8 mouse cellular contexts compared by ENCODE assay signal in the genomic region with DNA sequence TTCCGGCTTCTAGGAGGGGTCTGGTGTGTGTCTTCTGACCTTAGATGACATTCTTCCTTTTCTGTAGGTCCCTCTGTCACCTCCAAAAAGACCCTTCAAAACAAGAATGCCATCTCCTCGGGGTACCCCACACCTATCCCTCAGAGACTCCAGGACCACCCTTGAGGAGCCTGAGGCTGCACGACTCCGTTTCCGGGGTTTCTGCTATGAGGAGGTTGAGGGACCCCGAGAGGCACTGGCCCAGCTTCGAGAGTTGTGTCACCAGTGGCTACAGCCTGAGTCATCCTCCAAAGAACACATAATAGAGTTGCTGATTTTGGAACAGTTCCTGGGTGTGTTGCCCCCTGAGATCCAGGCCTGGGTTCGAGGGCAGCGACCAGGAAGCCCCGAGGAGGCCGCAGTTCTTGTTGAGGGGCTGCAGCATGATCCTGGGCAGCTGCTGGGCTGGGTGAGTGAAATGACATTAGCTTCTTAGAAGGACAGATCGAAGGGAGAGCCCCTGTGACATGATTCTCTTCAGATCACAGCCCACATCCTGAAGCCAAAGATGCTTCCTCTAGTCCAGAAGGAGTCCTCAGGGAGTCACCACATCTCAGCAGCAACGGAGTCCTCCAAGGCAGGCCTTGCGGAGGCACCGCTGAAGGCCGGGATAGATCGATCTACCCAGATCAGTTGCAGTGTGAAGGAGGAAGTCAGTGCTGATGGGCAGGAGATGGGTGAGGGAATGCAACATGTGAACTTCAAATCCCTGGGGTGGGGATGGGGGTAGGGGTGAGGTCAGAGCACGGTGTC. TPM values are rescaled to one million over a fixed set of nuclear protein-coding genes. Genes with fewer than 3 reads are reported as not detected.
DNase-seq lines count a peak whose midpoint lies in the region; ATAC-seq and TF ChIP-seq lines count a peak whose summit lies in the region.

No protein-coding gene starts in this region.

- H3K4me2 ChIP-seq in lung, embryonic 16.5 days (ENCODE audit: low read depth, low read length): peak overlapping the region; percentile 82
- H3K4me2 ChIP-seq in forebrain, embryonic 12.5 days: peak overlapping the region; percentile 66
- peak overlapping the region; percentile 70 for H3K4me2 ChIP-seq in intestine, postnatal 0 days (replicated peaks; ENCODE audit: low read depth)
- peak overlapping the region; percentile 85 for H3K4me2 ChIP-seq in neural tube, embryonic 15.5 days

- H3K36me3 ChIP-seq in lung, embryonic 16.5 days (ENCODE audit: control insufficient read depth, insufficient read depth, low read length): no peaks in the 10 kb centered on the region
- H3K36me3 ChIP-seq in forebrain, embryonic 12.5 days (replicated peaks): 0 out of 2 replicates have a peak, but pooled peaks cover 5% of the 10 kb centered on the region
- no peaks in the 10 kb centered on the region for H3K36me3 ChIP-seq in intestine, postnatal 0 days (ENCODE audit: control insufficient read depth, insufficient read depth)
- peaks cover 10% of the 10 kb centered on the region for H3K36me3 ChIP-seq in neural tube, embryonic 15.5 days

- H3K9me3 ChIP-seq in lung, embryonic 16.5 days (ENCODE audit: control insufficient read depth, low read length): no peaks in the 10 kb centered on the region
- no peaks in the 10 kb centered on the region for H3K9me3 ChIP-seq in forebrain, embryonic 12.5 days
- H3K9me3 ChIP-seq in intestine, postnatal 0 days (ENCODE audit: control insufficient read depth): no peaks in the 10 kb centered on the region
- H3K9me3 ChIP-seq in neural tube, embryonic 15.5 days (replicated peaks): no peaks in the 10 kb centered on the region

- no peak overlapping the region for H3K27ac ChIP-seq in lung, embryonic 16.5 days (ENCODE audit: low read length)
- H3K27ac ChIP-seq in forebrain, embryonic 12.5 days: no peak overlapping the region
- peak overlapping the region; percentile 65 for H3K27ac ChIP-seq in intestine, postnatal 0 days (ENCODE audit: low read depth, low read length)
- H3K27ac ChIP-seq in neural tube, embryonic 15.5 days (replicated peaks): peak overlapping the region; percentile 95; the same call in 1 of the 2 replicates

- intact Hi-C loops in gastrocnemius, postnatal 14 days (cut with DNase I; ENCODE audit: low total_unique reads): loop anchor here (10.0 kb wide), 1 partner anchor 54 kb away; a partner anchor contains a TSS
- intact Hi-C loops in left cerebral cortex, postnatal 25 days (cut with DNase I): loop anchor here (2.0 to 5.0 kb wide), 3 partner anchors 14 to 58 kb away; a partner anchor contains a TSS

- H3K27me3 ChIP-seq in lung, embryonic 16.5 days (ENCODE audit: control insufficient read depth, insufficient read depth, low read depth, low read length): no peaks in the 10 kb centered on the region
- H3K27me3 ChIP-seq in forebrain, embryonic 12.5 days: no peaks in the 10 kb centered on the region
- H3K27me3 ChIP-seq in intestine, postnatal 0 days (replicated peaks; ENCODE audit: control insufficient read depth, insufficient read depth, low read length): no peaks in the 10 kb centered on the region
- H3K27me3 ChIP-seq in neural tube, embryonic 15.5 days (replicated peaks): no peaks in the 10 kb centered on the region

- no peak for ATAC-seq in lung, embryonic 16.5 days (ENCODE audit: low read depth)
- ATAC-seq in forebrain, embryonic 12.5 days (ENCODE audit: low FRiP score): no peak
- ATAC-seq in intestine, postnatal 0 days: no peak
- no peak for ATAC-seq in neural tube, embryonic 15.5 days (ENCODE audit: low FRiP score)

- TF ChIP-seq CTCF in intestine, postnatal 0 days (IDR thresholded peaks at IDR 0.05; ENCODE audit: low read depth): no peak

- peak overlapping the region; percentile 76 for H3K9ac ChIP-seq in lung, embryonic 16.5 days (ENCODE audit: low read length)
- H3K9ac ChIP-seq in forebrain, embryonic 12.5 days: peak overlapping the region; percentile 65; the same call in 1 of the 2 replicates
- 0 out of 2 replicates have a peak overlapping the region, but pooled peaks have one; percentile 26 for H3K9ac ChIP-seq in intestine, postnatal 0 days (ENCODE audit: low read depth, low read length)
- H3K9ac ChIP-seq in neural tube, embryonic 15.5 days (replicated peaks): peak overlapping the region; percentile 60; the same call in 1 of the 2 replicates

- H3K4me1 ChIP-seq in lung, embryonic 16.5 days (replicated peaks; ENCODE audit: control insufficient read depth, insufficient read depth, low read length): peaks cover 10% of the 10 kb centered on the region
- peaks cover 16% of the 10 kb centered on the region for H3K4me1 ChIP-seq in forebrain, embryonic 12.5 days
- peaks cover 17% of the 10 kb centered on the region; the same call in 1 of the 2 replicates for H3K4me1 ChIP-seq in intestine, postnatal 0 days (replicated peaks; ENCODE audit: control insufficient read depth, insufficient read depth, low read length)
- peaks cover 21% of the 10 kb centered on the region for H3K4me1 ChIP-seq in neural tube, embryonic 15.5 days

- H3K4me3 ChIP-seq in lung, embryonic 16.5 days (ENCODE audit: low read length): no peak overlapping the region; the same call in 1 of the 2 replicates
- H3K4me3 ChIP-seq in forebrain, embryonic 12.5 days (replicated peaks): peak overlapping the region; percentile 63
- H3K4me3 ChIP-seq in intestine, postnatal 0 days (ENCODE audit: low read depth, low read length): no peak overlapping the region
- H3K4me3 ChIP-seq in neural tube, embryonic 15.5 days (replicated peaks): peak overlapping the region; percentile 54

- WGBS in lung, embryonic 16.5 days: 79% methylated on average over 18 of the region's 18 CpGs
- WGBS in forebrain, embryonic 12.5 days: 92% methylated on average over 18 of the region's 18 CpGs
- WGBS in intestine, postnatal 0 days: 80% methylated on average over 18 of the region's 18 CpGs
- WGBS in neural tube, embryonic 15.5 days: 82% methylated on average over 18 of the region's 18 CpGs

- no peak for DNase-seq in lung, adult 18-20 months
- DNase-seq in gastrocnemius, postnatal 14 days: no peak
- no peak for DNase-seq in left cerebral cortex, postnatal 25 days (ENCODE audit: low spot score in 2 of 2)
- no peak for DNase-seq in left cerebral cortex, adult 18-20 months (ENCODE audit: low spot score in 2 of 2)

RNA-seq across cellular contexts. Expression of a gene that starts 1.5 kb away (rescaled TPM):
- polyA plus RNA-seq in lung, embryonic 16.5 days (2015; fragmentation: Nextera tagmentation; extraction: Ambion mirVana): 10.4 and 12.0 TPM in 2 replicates
- polyA plus RNA-seq in forebrain, embryonic 12.5 days (2016; fragmentation: Nextera tagmentation; extraction: Ambion mirVana): 15.3 and 15.7 TPM in 2 replicates
- 2.5 and 2.6 TPM in 2 replicates for polyA plus RNA-seq in intestine, postnatal 0 days (2015; fragmentation: Nextera tagmentation; extraction: Ambion mirVana)
- polyA plus RNA-seq in neural tube, embryonic 15.5 days (2015; fragmentation: Nextera tagmentation; extraction: Ambion mirVana): 9.1 and 10.3 TPM in 2 replicates
- 1 to 10 TPM; 2.7 to 2.9 TPM for total RNA-seq in gastrocnemius, postnatal 14 days (2021)
- total RNA-seq in left cerebral cortex, postnatal 25 days (2021): 1 to 10 TPM; 7.6 to 9.0 TPM
- total RNA-seq in left cerebral cortex, adult 18-20 months (2021): 1 to 10 TPM; 7.9 to 8.1 TPM

RNA-seq across cellular contexts. Expression of a gene that starts 13.5 kb away (rescaled TPM):
- 9.7 and 10.6 TPM in 2 replicates for polyA plus RNA-seq in lung, embryonic 16.5 days (2015; fragmentation: Nextera tagmentation; extraction: Ambion mirVana)
- polyA plus RNA-seq in forebrain, embryonic 12.5 days (2016; fragmentation: Nextera tagmentation; extraction: Ambion mirVana): 11.3 and 12.4 TPM in 2 replicates
- polyA plus RNA-seq in intestine, postnatal 0 days (2015; fragmentation: Nextera tagmentation; extraction: Ambion mirVana): 4.0 and 4.1 TPM in 2 replicates
- 13.1 and 13.3 TPM in 2 replicates for polyA plus RNA-seq in neural tube, embryonic 15.5 days (2015; fragmentation: Nextera tagmentation; extraction: Ambion mirVana)
- total RNA-seq in gastrocnemius, postnatal 14 days (2021): 1 to 10 TPM; 2.2 to 3.7 TPM
- 10 to 100 TPM; 10.3 to 11.9 TPM for total RNA-seq in left cerebral cortex, postnatal 25 days (2021)
- total RNA-seq in left cerebral cortex, adult 18-20 months (2021): 1 to 10 TPM; 9.4 to 9.6 TPM

RNA-seq across cellular contexts. Expression of a gene that starts 18.9 kb away (rescaled TPM):
- polyA plus RNA-seq in lung, embryonic 16.5 days (2015; fragmentation: Nextera tagmentation; extraction: Ambion mirVana): 0.57 TPM in 1 of 2 replicates, not detected in the other
- 0.14 and 0.18 TPM in 2 replicates for polyA plus RNA-seq in forebrain, embryonic 12.5 days (2016; fragmentation: Nextera tagmentation; extraction: Ambion mirVana)
- 0.18 and 0.22 TPM in 2 replicates for polyA plus RNA-seq in intestine, postnatal 0 days (2015; fragmentation: Nextera tagmentation; extraction: Ambion mirVana)
- polyA plus RNA-seq in neural tube, embryonic 15.5 days (2015; fragmentation: Nextera tagmentation; extraction: Ambion mirVana): 0.49 and 0.68 TPM in 2 replicates
- total RNA-seq in gastrocnemius, postnatal 14 days (2021): not detected
- not detected for total RNA-seq in left cerebral cortex, postnatal 25 days (2021)
- total RNA-seq in left cerebral cortex, adult 18-20 months (2021): under 1 TPM in 1 of 2 experiments, not detected in 1; 0.28 TPM

RNA-seq across cellular contexts. Expression of a gene that starts 19.8 kb away (rescaled TPM):
- polyA plus RNA-seq in lung, embryonic 16.5 days (2015; fragmentation: Nextera tagmentation; extraction: Ambion mirVana): 190 and 195 TPM in 2 replicates
- polyA plus RNA-seq in forebrain, embryonic 12.5 days (2016; fragmentation: Nextera tagmentation; extraction: Ambion mirVana): 370 and 396 TPM in 2 replicates
- polyA plus RNA-seq in intestine, postnatal 0 days (2015; fragmentation: Nextera tagmentation; extraction: Ambion mirVana): 82.8 and 85.3 TPM in 2 replicates
- 202 and 224 TPM in 2 replicates for polyA plus RNA-seq in neural tube, embryonic 15.5 days (2015; fragmentation: Nextera tagmentation; extraction: Ambion mirVana)
- total RNA-seq in gastrocnemius, postnatal 14 days (2021): 10 to 100 TPM; 67.0 to 85.9 TPM
- 100 to 1,000 TPM; 210 to 221 TPM for total RNA-seq in left cerebral cortex, postnatal 25 days (2021)
- 100 to 1,000 TPM; 206 to 207 TPM for total RNA-seq in left cerebral cortex, adult 18-20 months (2021)

RNA-seq across cellular contexts. Expression of a gene that starts 30.7 kb away (rescaled TPM):
- 28.1 and 28.2 TPM in 2 replicates for polyA plus RNA-seq in lung, embryonic 16.5 days (2015; fragmentation: Nextera tagmentation; extraction: Ambion mirVana)
- 34.9 and 35.9 TPM in 2 replicates for polyA plus RNA-seq in forebrain, embryonic 12.5 days (2016; fragmentation: Nextera tagmentation; extraction: Ambion mirVana)
- polyA plus RNA-seq in intestine, postnatal 0 days (2015; fragmentation: Nextera tagmentation; extraction: Ambion mirVana): 11.2 and 11.6 TPM in 2 replicates
- 37.6 and 38.7 TPM in 2 replicates for polyA plus RNA-seq in neural tube, embryonic 15.5 days (2015; fragmentation: Nextera tagmentation; extraction: Ambion mirVana)
- 1 to 10 TPM; 4.7 to 5.1 TPM for total RNA-seq in gastrocnemius, postnatal 14 days (2021)
- total RNA-seq in left cerebral cortex, postnatal 25 days (2021): 10 to 100 TPM; 34.4 to 37.1 TPM
- total RNA-seq in left cerebral cortex, adult 18-20 months (2021): 10 to 100 TPM; 35.3 to 38.3 TPM

Comparison
In these comparisons a context has a peak if more than half of its experiments do, and no peak if none do; other contexts are left out.
1. H3K27ac ChIP-seq: peak in intestine, postnatal 0 days (single experiment) and neural tube, embryonic 15.5 days (single experiment); none in lung, embryonic 16.5 days (single experiment) and forebrain, embryonic 12.5 days (single experiment).
2. H3K4me3 ChIP-seq: peak in forebrain, embryonic 12.5 days (single experiment) and neural tube, embryonic 15.5 days (single experiment); none in lung, embryonic 16.5 days (single experiment) and intestine, postnatal 0 days (single experiment).
3. H3K9ac ChIP-seq: peak in every context shown above with its lines; median percentile 76 in lung, embryonic 16.5 days; 65 in forebrain, embryonic 12.5 days; 60 in neural tube, embryonic 15.5 days; 26 in intestine, postnatal 0 days.
4. Peak in every context shown above with its lines, with median percentiles within 50 percentile points of each other: H3K4me2 ChIP-seq.